Mouse (Mus musculus) myocyte (in vitro differentiated cells): ENCODE measurements around the gene Zfp64. TPM values are rescaled to one million over a fixed set of nuclear protein-coding genes. Genes with fewer than 3 reads are reported as not detected.
A peak's percentile ranks its signal among the peaks of the same experiment; 100 is the strongest.

Experiments
- H3K27me3 ChIP-seq: one replicate; pipeline ENCODE4 v1.6.1; 2011; ENCODE audit not compliant: control insufficient read depth, insufficient read depth, insufficient read length
- H3K36me3 ChIP-seq: one replicate; pipeline ENCODE4 v1.6.1; 2011; ENCODE audit not compliant: control insufficient read depth, insufficient read depth
- H3K4me2 ChIP-seq: one replicate; pipeline ENCODE4 v1.6.1; 2011; ENCODE audit warnings: low read depth, control low read depth
- H3K4me3 ChIP-seq: one replicate; pipeline ENCODE4 v1.5.1; 2011; ENCODE audit warnings: mild to moderate bottlenecking, control low read depth, moderate library complexity
- H3K79me2 ChIP-seq: one replicate; pipeline ENCODE4 v1.6.1; 2011; ENCODE audit not compliant: control insufficient read depth, insufficient read depth
- H3ac ChIP-seq: one replicate; pipeline ENCODE4 v1.6.1; 2011; ENCODE audit not compliant: control insufficient read depth, insufficient read length
- CEBPB ChIP-seq: IDR thresholded peaks from 2 replicates; pipeline ENCODE4 v1.6.1; 2011; ENCODE audit warnings: mild to moderate bottlenecking, moderate library complexity; ENCODE audit not compliant: poor library complexity, insufficient read depth, severe bottlenecking
- E2F4 ChIP-seq: IDR thresholded peaks from one replicate; pipeline ENCODE4 v1.6.1; 2011; ENCODE audit warnings: mild to moderate bottlenecking, control low read depth, moderate library complexity; ENCODE audit not compliant: insufficient read depth
- MAX ChIP-seq: IDR thresholded peaks from one replicate; pipeline ENCODE4 v1.6.1; 2011; ENCODE audit warnings: low read depth, mild to moderate bottlenecking, control low read depth
- MYOD1 ChIP-seq, 3 experiments: IDR thresholded peaks; one replicate each; pipeline ENCODE4 v1.6.1; 2011; ENCODE audit warnings: control low read depth in 2 of 3, low read depth in 2 of 3, mild to moderate bottlenecking in 2 of 3, moderate library complexity in 1 of 3; ENCODE audit not compliant: insufficient read length in 2 of 3, control insufficient read depth in 1 of 3
- MYOG ChIP-seq, 3 experiments: IDR thresholded peaks; one replicate each; pipeline ENCODE4 v1.6.1; 2011; ENCODE audit warnings: control low read depth in 2 of 3, low read depth in 2 of 3, mild to moderate bottlenecking in 2 of 3; ENCODE audit not compliant: insufficient read length in 2 of 3, control insufficient read depth in 1 of 3, insufficient read depth in 1 of 3
- POLR2A ChIP-seq: IDR thresholded peaks from one replicate; pipeline ENCODE4 v1.6.1; 2011; ENCODE audit warnings: low read depth, mild to moderate bottlenecking, control low read depth, moderate library complexity; ENCODE audit not compliant: insufficient read length
- POLR2AphosphoS2 ChIP-seq: IDR thresholded peaks from one replicate; pipeline ENCODE4 v1.6.1; 2011; ENCODE audit warnings: low read depth, control low read depth; ENCODE audit not compliant: insufficient read length
- REST ChIP-seq: IDR thresholded peaks from one replicate; pipeline ENCODE4 v1.6.1; 2011; ENCODE audit warnings: mild to moderate bottlenecking, control low read depth, moderate library complexity; ENCODE audit not compliant: insufficient read depth, insufficient read length
- SRF ChIP-seq: IDR thresholded peaks from one replicate; pipeline ENCODE4 v1.6.1; 2011; ENCODE audit warnings: low read depth; ENCODE audit not compliant: control insufficient read depth, insufficient read length
- TCF12 ChIP-seq: IDR thresholded peaks from one replicate; pipeline ENCODE4 v1.6.1; 2011; ENCODE audit warnings: mild to moderate bottlenecking, control low read depth; ENCODE audit not compliant: poor library complexity, insufficient read depth, severe bottlenecking
- TCF3 ChIP-seq: IDR thresholded peaks from one replicate; pipeline ENCODE4 v1.6.1; 2011; ENCODE audit warnings: low read depth, control low read depth; ENCODE audit not compliant: insufficient read length
- USF1 ChIP-seq: IDR thresholded peaks from one replicate; pipeline ENCODE4 v1.6.1; 2011; ENCODE audit warnings: low read depth, mild to moderate bottlenecking, control low read depth, moderate library complexity
- polyA plus RNA-seq: library from polyadenylated mRNA; unstranded; fragments of >200 nt; fragmentation: generic; extraction: Trizol; gene quantifications from one replicate; pipeline ENCODE4 v1.2.1, GENCODE M21; 2012; ENCODE audit warnings: missing spikeins

Zfp64 gene
- polyA plus RNA-seq, 1 experiment = 22.6 TPM

GRCm38 (mm10) chr2:168964849-168965248 lies 9.5 kb upstream of the Zfp64 start:
- H3K4me3 ChIP-seq = no peak overlapping the region
- no peaks in the 10 kb centered on the region for H3K36me3 ChIP-seq
- H3ac ChIP-seq = no peak overlapping the region
- no peak overlapping the region for H3K4me2 ChIP-seq
- H3K79me2 ChIP-seq = no peaks in the 10 kb centered on the region
- no peak for TF ChIP-seq REST
- TF ChIP-seq MYOG (IDR thresholded peaks at IDR 0.05; ENCODE audit: control insufficient read depth in 1 of 3, insufficient read depth in 1 of 3, insufficient read length in 2 of 3, low read depth in 2 of 3) = no peak
- TF ChIP-seq MYOD1 (IDR thresholded peaks at IDR 0.05; ENCODE audit: control insufficient read depth in 1 of 3, insufficient read length in 2 of 3, low read depth in 2 of 3) = no peak
- no peak for TF ChIP-seq E2F4
- H3K27me3 ChIP-seq = no peaks in the 10 kb centered on the region

- no peak overlapping the region for H3K4me2 ChIP-seq
- H3ac ChIP-seq = no peak overlapping the region
- no peak overlapping the region for H3K4me3 ChIP-seq
- no peaks in the 10 kb centered on the region for H3K36me3 ChIP-seq
- H3K27me3 ChIP-seq = no peaks in the 10 kb centered on the region
- no peaks in the 10 kb centered on the region for H3K79me2 ChIP-seq
- TF ChIP-seq USF1 = no peak
- no peak for TF ChIP-seq MAX
- no peak for TF ChIP-seq TCF12
- TF ChIP-seq E2F4 = no peak
- no peak for TF ChIP-seq MYOD1 (IDR thresholded peaks at IDR 0.05; ENCODE audit: control insufficient read depth in 1 of 3, insufficient read length in 2 of 3, low read depth in 2 of 3)
- TF ChIP-seq CEBPB = no peak
- no peak for TF ChIP-seq POLR2AphosphoS2
- TF ChIP-seq REST = no peak
- no peak for TF ChIP-seq SRF
- TF ChIP-seq MYOG (IDR thresholded peaks at IDR 0.05; ENCODE audit: control insufficient read depth in 1 of 3, insufficient read depth in 1 of 3, insufficient read length in 2 of 3, low read depth in 2 of 3) = no peak
Observed at GRCm38 (mm10) chr2:168961729-168962666, 6.6 kb upstream of the Zfp64 start.

- no peaks in the 10 kb centered on the region for H3K79me2 ChIP-seq
- no peak for TF ChIP-seq CEBPB
- no peak for TF ChIP-seq POLR2AphosphoS2
- no peak for TF ChIP-seq TCF3
- TF ChIP-seq REST = no peak
- no peak for TF ChIP-seq TCF12
- no peak for TF ChIP-seq MAX
- TF ChIP-seq MYOD1 (IDR thresholded peaks at IDR 0.05; ENCODE audit: control insufficient read depth in 1 of 3, insufficient read length in 2 of 3, low read depth in 2 of 3) = no peak
- no peak for TF ChIP-seq E2F4
- no peak for TF ChIP-seq USF1
- TF ChIP-seq MYOG (IDR thresholded peaks at IDR 0.05; ENCODE audit: control insufficient read depth in 1 of 3, insufficient read depth in 1 of 3, insufficient read length in 2 of 3, low read depth in 2 of 3) = no peak
- no peak for TF ChIP-seq SRF
- TF ChIP-seq POLR2A = no peak
- no peaks in the 10 kb centered on the region for H3K27me3 ChIP-seq
- H3K4me3 ChIP-seq = no peak overlapping the region
- H3K36me3 ChIP-seq = no peaks in the 10 kb centered on the region
- H3K4me2 ChIP-seq = no peak overlapping the region
- H3ac ChIP-seq = no peak overlapping the region
Observed at GRCm38 (mm10) chr2:168960814-168961213, 5.4 kb upstream of the Zfp64 start.

GRCm38 (mm10) chr2:168959339-168959885 lies 4.0 kb upstream of the Zfp64 start:
- Histone ChIP-seq H3K27me3 (no peaks in the 10 kb centered on the region), H3ac (no peak overlapping the region), H3K4me2 (no peak overlapping the region), H3K36me3 (no peaks in the 10 kb centered on the region), H3K79me2 (peaks cover 5% of the 10 kb centered on the region), H3K4me3 (no peak overlapping the region)
- no peak for TF ChIP-seq MYOD1 (IDR thresholded peaks at IDR 0.05; ENCODE audit: control insufficient read depth in 1 of 3, insufficient read length in 2 of 3, low read depth in 2 of 3)

- no peak for TF ChIP-seq REST
- no peak for TF ChIP-seq MYOD1 (IDR thresholded peaks at IDR 0.05; ENCODE audit: control insufficient read depth in 1 of 3, insufficient read length in 2 of 3, low read depth in 2 of 3)
- no peak for TF ChIP-seq USF1
- no peak for TF ChIP-seq E2F4
- TF ChIP-seq TCF12 = no peak
- no peak for TF ChIP-seq CEBPB
- no peak for TF ChIP-seq MYOG (IDR thresholded peaks at IDR 0.05; ENCODE audit: control insufficient read depth in 1 of 3, insufficient read depth in 1 of 3, insufficient read length in 2 of 3, low read depth in 2 of 3)
- H3K79me2 ChIP-seq = peaks cover 29% of the 10 kb centered on the region
- peak overlapping the region; percentile 72 for H3K4me2 ChIP-seq
- H3K36me3 ChIP-seq = no peaks in the 10 kb centered on the region
- H3ac ChIP-seq = peak overlapping the region; percentile 48
- no peaks in the 10 kb centered on the region for H3K27me3 ChIP-seq
- H3K4me3 ChIP-seq = peak overlapping the region; percentile 85
Observed at GRCm38 (mm10) chr2:168955850-168956346, 511 bp upstream of the Zfp64 start.
